Mouse (Mus musculus) stomach, embryonic 16.5 days (tissue): ENCODE measurements around the gene Gucy1b1. TPM values are rescaled to one million over a fixed set of nuclear protein-coding genes. Genes with fewer than 3 reads are reported as not detected.
A peak's percentile ranks its signal among the peaks of the same experiment; 100 is the strongest.

Experiments
- ATAC-seq: fragments of 200-750 bp; cut with Nextera tagmentation; 2 replicates; pipeline ENCODE4 v1.8.0; 2017; ENCODE audit warnings: moderate number of reproducible peaks, moderate TSS enrichment; ENCODE audit not compliant: insufficient read depth, low FRiP score
- H3K27ac ChIP-seq: fragments of 300-500 bp; sonication (generic); 2 replicates; pipeline ENCODE4 v1.5.1; 2014; ENCODE audit warnings: low read length
- H3K27me3 ChIP-seq: fragments of 300-500 bp; sonication (generic); 2 replicates; pipeline ENCODE4 v1.6.1; 2014; ENCODE audit warnings: low read length, control low read depth, mixed read lengths; ENCODE audit not compliant: control insufficient read depth, insufficient read depth
- H3K36me3 ChIP-seq: fragments of 300-500 bp; sonication (generic); 2 replicates; pipeline ENCODE4 v1.6.1; 2014; ENCODE audit warnings: low read length; ENCODE audit not compliant: control insufficient read depth, insufficient read depth
- H3K4me1 ChIP-seq: fragments of 300-500 bp; sonication (generic); 2 replicates; pipeline ENCODE4 v1.6.1; 2014; ENCODE audit warnings: low read length, control low read depth, mixed read lengths; ENCODE audit not compliant: control insufficient read depth, insufficient read depth
- H3K4me2 ChIP-seq: fragments of 300-500 bp; sonication (generic); 2 replicates; pipeline ENCODE4 v1.6.1; 2014; ENCODE audit warnings: low read depth, low read length, mixed read lengths
- H3K4me3 ChIP-seq: fragments of 300-500 bp; sonication (generic); replicated peaks from 2 replicates; pipeline ENCODE4 v1.5.1; 2014; ENCODE audit warnings: mild to moderate bottlenecking, low read length
- H3K9ac ChIP-seq: fragments of 300-500 bp; sonication (generic); 2 replicates; pipeline ENCODE4 v1.6.1; 2014; ENCODE audit warnings: low read length
- H3K9me3 ChIP-seq: fragments of 300-500 bp; sonication (generic); replicated peaks from 2 replicates; pipeline ENCODE4 v1.6.1; 2016; ENCODE audit warnings: low read length, control low read depth; ENCODE audit not compliant: control insufficient read depth
- WGBS: fragments of 180-500 bp; shearing (Covaris S2); extraction: QIAGEN DNeasy Blood & Tissue Kit; methylation state at CpG from one replicate; pipeline ENCODE4 v1.1.7; 2014; 5-methylcytosine and 5-hydroxymethylcytosine counted together
- polyA plus RNA-seq: library from polyadenylated mRNA; unstranded; fragments of >200 nt; fragmentation: Nextera tagmentation; extraction: Ambion mirVana; gene quantifications from 2 replicates; pipeline ENCODE4 v1.2.1, GENCODE M21; 2015

The Gucy1b1 gene
- polyA plus RNA-seq, 1 experiment from 2014 or later, result 53.9 TPM

GRCm38 (mm10) chr3:82067830-82068229 lies 6.7 kb downstream of the Gucy1b1 start:
- H3K9me3 ChIP-seq, result no peaks in the 10 kb centered on the region
- H3K9ac ChIP-seq, result no peak overlapping the region
- no peak overlapping the region for H3K4me3 ChIP-seq
- no peaks in the 10 kb centered on the region for H3K36me3 ChIP-seq
- H3K4me2 ChIP-seq, result no peak overlapping the region
- H3K27me3 ChIP-seq, result no peaks in the 10 kb centered on the region
- peaks cover 4% of the 10 kb centered on the region; the same call in 1 of the 2 replicates for H3K4me1 ChIP-seq
- WGBS, result 45% methylated on average over 5 of the region's 5 CpGs
- H3K27ac ChIP-seq, result 0 out of 2 replicates have a peak overlapping the region, but pooled peaks have one; percentile 28
- ATAC-seq, result peak; percentile 50; the same call in 1 of the 2 replicates

- no peak overlapping the region for H3K4me2 ChIP-seq
- H3K27ac ChIP-seq, result peak overlapping the region; percentile 29
- ATAC-seq, result 0 out of 2 replicates have a peak, but pooled peaks have one; percentile 11
- H3K4me3 ChIP-seq, result no peak overlapping the region
- H3K36me3 ChIP-seq, result no peaks in the 10 kb centered on the region
- H3K9me3 ChIP-seq, result no peaks in the 10 kb centered on the region
- peaks cover 16% of the 10 kb centered on the region; the same call in 1 of the 2 replicates for H3K4me1 ChIP-seq
- H3K9ac ChIP-seq, result 0 out of 2 replicates have a peak overlapping the region, but pooled peaks have one; percentile 16
- WGBS, result 18% methylated on average over 9 of the region's 9 CpGs
- H3K27me3 ChIP-seq, result no peaks in the 10 kb centered on the region
Measured at GRCm38 (mm10) chr3:82061402-82062180, 12.9 kb downstream of the Gucy1b1 start.

GRCm38 (mm10) chr3:82057201-82057600 lies 17.3 kb downstream of the Gucy1b1 start:
- peak; percentile 93 for ATAC-seq
- Histone ChIP-seq H3K9ac (no peak overlapping the region), H3K4me2 (no peak overlapping the region), H3K4me3 (no peak overlapping the region), H3K36me3 (no peaks in the 10 kb centered on the region), H3K27ac (peak overlapping the region; percentile 66), H3K27me3 (no peaks in the 10 kb centered on the region), H3K9me3 (no peaks in the 10 kb centered on the region), H3K4me1 (peaks cover 22% of the 10 kb centered on the region)
- 15% methylated on average over 5 of the region's 5 CpGs for WGBS

- 38% methylated on average over 5 of the region's 5 CpGs for WGBS
- peak overlapping the region; percentile 26; the same call in 1 of the 2 replicates for H3K9ac ChIP-seq
Measured at GRCm38 (mm10) chr3:82054283-82054974, 20.1 kb downstream of the Gucy1b1 start.

GRCm38 (mm10) chr3:82052029-82052428 lies 22.5 kb downstream of the Gucy1b1 start:
- Histone ChIP-seq H3K9ac (no peak overlapping the region), H3K27me3 (no peaks in the 10 kb centered on the region), H3K9me3 (no peaks in the 10 kb centered on the region), H3K36me3 (no peaks in the 10 kb centered on the region), H3K4me1 (peaks cover 17% of the 10 kb centered on the region), H3K4me2 (no peak overlapping the region), H3K4me3 (no peak overlapping the region), H3K27ac (peak overlapping the region; percentile 43)
- WGBS, result 48% methylated on average over 2 of the region's 2 CpGs
- ATAC-seq, result no peak

More at GRCm38 (mm10) chr3:82054283-82054974, 20.1 kb downstream of the Gucy1b1 start:
- peaks cover 16% of the 10 kb centered on the region for H3K4me1 ChIP-seq
- H3K27ac ChIP-seq, result peak overlapping the region; percentile 86
- H3K9me3 ChIP-seq, result no peaks in the 10 kb centered on the region
- no peaks in the 10 kb centered on the region for H3K36me3 ChIP-seq
- no peak overlapping the region for H3K4me2 ChIP-seq
- no peaks in the 10 kb centered on the region for H3K27me3 ChIP-seq
- H3K4me3 ChIP-seq, result no peak overlapping the region
- ATAC-seq, result no peak

GRCm38 (mm10) chr3:82051468-82051867 lies 23.0 kb downstream of the Gucy1b1 start:
- Histone ChIP-seq H3K36me3 (no peaks in the 10 kb centered on the region), H3K4me2 (no peak overlapping the region), H3K9ac (no peak overlapping the region), H3K9me3 (no peaks in the 10 kb centered on the region), H3K27ac (peak overlapping the region; percentile 43), H3K4me3 (no peak overlapping the region), H3K4me1 (peaks cover 17% of the 10 kb centered on the region), H3K27me3 (no peaks in the 10 kb centered on the region)
- ATAC-seq, result no peak

GRCm38 (mm10) chr3:82048681-82049080 lies 25.8 kb downstream of the Gucy1b1 start:
- peak overlapping the region; percentile 47 for H3K27ac ChIP-seq
- no peak for ATAC-seq

GRCm38 (mm10) chr3:82048078-82048477 lies 26.4 kb downstream of the Gucy1b1 start:
- Histone ChIP-seq H3K4me1 (peaks cover 12% of the 10 kb centered on the region), H3K4me3 (no peak overlapping the region), H3K27ac (0 out of 2 replicates have a peak overlapping the region, but pooled peaks have one; percentile 4), H3K9ac (no peak overlapping the region), H3K4me2 (no peak overlapping the region), H3K36me3 (peaks cover 3% of the 10 kb centered on the region; the same call in 1 of the 2 replicates), H3K27me3 (no peaks in the 10 kb centered on the region), H3K9me3 (no peaks in the 10 kb centered on the region)
- WGBS, result 76% methylated on average over 4 of the region's 4 CpGs
- ATAC-seq, result no peak

More at GRCm38 (mm10) chr3:82048681-82049080, 25.8 kb downstream of the Gucy1b1 start:
- no peaks in the 10 kb centered on the region for H3K27me3 ChIP-seq
- no peak overlapping the region for H3K4me2 ChIP-seq
- H3K9me3 ChIP-seq, result no peaks in the 10 kb centered on the region
- H3K4me1 ChIP-seq, result peaks cover 12% of the 10 kb centered on the region
- no peak overlapping the region for H3K4me3 ChIP-seq
- peaks cover 3% of the 10 kb centered on the region; the same call in 1 of the 2 replicates for H3K36me3 ChIP-seq
- no peak overlapping the region for H3K9ac ChIP-seq
- 35% methylated on average over 7 of the region's 7 CpGs for WGBS
